Comparison of ENCODE assay signal across 12 mouse cellular contexts in genomic region chr2:75988378-75988777, GRCm38 (mm10). TPM values are rescaled to one million over a fixed set of nuclear protein-coding genes. Genes with fewer than 3 reads are reported as not detected.
DNase-seq lines count a peak whose midpoint lies in the region; ATAC-seq and TF ChIP-seq lines count a peak whose summit lies in the region.
"Had no signal": no experiment of that assay in that cellular context is flagged by ENCODE, and none has a peak within 500 bp of the region (broad histone marks: within the 10 kb centered on the region; RNA-seq: fewer than 3 reads in every experiment).

No protein-coding gene starts in this region.

- peak overlapping the region; percentile 73 for H3K27ac ChIP-seq in forebrain, embryonic 13.5 days
- H3K27ac ChIP-seq in forebrain, embryonic 11.5 days (ENCODE audit: low read depth, low read length) = no peak overlapping the region
- peak overlapping the region; percentile 81 for H3K27ac ChIP-seq in embryonic facial prominence, embryonic 10.5 days (replicated peaks)
- peak overlapping the region; percentile 89 for H3K27ac ChIP-seq in hindbrain, embryonic 16.5 days (ENCODE audit: low read depth, low read length)
- no peak overlapping the region for H3K27ac ChIP-seq in stomach, postnatal 0 days (replicated peaks)

- H3K27me3 ChIP-seq in forebrain, embryonic 13.5 days = no peaks in the 10 kb centered on the region
- H3K27me3 ChIP-seq in forebrain, embryonic 11.5 days (ENCODE audit: control insufficient read depth, insufficient read depth, low read length) = no peaks in the 10 kb centered on the region
- H3K27me3 ChIP-seq in embryonic facial prominence, embryonic 10.5 days (replicated peaks; ENCODE audit: low read depth, poor library complexity, severe bottlenecking) = no peaks in the 10 kb centered on the region
- H3K27me3 ChIP-seq in hindbrain, embryonic 16.5 days (replicated peaks; ENCODE audit: control insufficient read depth, insufficient read depth, low read length) = no peaks in the 10 kb centered on the region
- no peaks in the 10 kb centered on the region for H3K27me3 ChIP-seq in stomach, postnatal 0 days (ENCODE audit: control insufficient read depth, insufficient read depth, low read length)

- no peaks in the 10 kb centered on the region for H3K36me3 ChIP-seq in forebrain, embryonic 13.5 days (ENCODE audit: poor library complexity, severe bottlenecking)
- no peaks in the 10 kb centered on the region for H3K36me3 ChIP-seq in forebrain, embryonic 11.5 days (ENCODE audit: control insufficient read depth, insufficient read depth, low read length)
- H3K36me3 ChIP-seq in embryonic facial prominence, embryonic 10.5 days (replicated peaks) = no peaks in the 10 kb centered on the region
- H3K36me3 ChIP-seq in hindbrain, embryonic 16.5 days (ENCODE audit: control insufficient read depth, insufficient read depth, low read length) = no peaks in the 10 kb centered on the region
- no peaks in the 10 kb centered on the region for H3K36me3 ChIP-seq in stomach, postnatal 0 days (ENCODE audit: control insufficient read depth, insufficient read depth, low read length)

- 74% methylated on average over 4 of the region's 4 CpGs for WGBS in forebrain, embryonic 13.5 days
- WGBS in forebrain, embryonic 11.5 days = 72% methylated on average over 4 of the region's 4 CpGs
- 68% methylated on average over 4 of the region's 4 CpGs for WGBS in embryonic facial prominence, embryonic 10.5 days
- WGBS in hindbrain, embryonic 16.5 days = 9% methylated on average over 4 of the region's 4 CpGs
- WGBS in stomach, postnatal 0 days = 32% methylated on average over 4 of the region's 4 CpGs

- H3K9me3 ChIP-seq in forebrain, embryonic 13.5 days (replicated peaks) = no peaks in the 10 kb centered on the region
- H3K9me3 ChIP-seq in forebrain, embryonic 11.5 days (ENCODE audit: control insufficient read depth, low read length) = no peaks in the 10 kb centered on the region
- no peaks in the 10 kb centered on the region for H3K9me3 ChIP-seq in embryonic facial prominence, embryonic 10.5 days
- no peaks in the 10 kb centered on the region for H3K9me3 ChIP-seq in hindbrain, embryonic 16.5 days (ENCODE audit: control insufficient read depth, low read length)
- no peaks in the 10 kb centered on the region for H3K9me3 ChIP-seq in stomach, postnatal 0 days (ENCODE audit: control insufficient read depth, low read length)

- peak; percentile 34 for ATAC-seq in forebrain, embryonic 13.5 days
- ATAC-seq in forebrain, embryonic 11.5 days (replicated peaks; ENCODE audit: low FRiP score) = no peak
- peak; percentile 55 for ATAC-seq in hindbrain, embryonic 16.5 days
- no peak for ATAC-seq in stomach, postnatal 0 days (ENCODE audit: low FRiP score, low TSS enrichment)

- H3K4me1 ChIP-seq in forebrain, embryonic 13.5 days = peaks cover 40% of the 10 kb centered on the region
- peaks cover 3% of the 10 kb centered on the region; the same call in 1 of the 2 replicates for H3K4me1 ChIP-seq in forebrain, embryonic 11.5 days (replicated peaks; ENCODE audit: control insufficient read depth, insufficient read depth, low read length)
- H3K4me1 ChIP-seq in embryonic facial prominence, embryonic 10.5 days = peaks cover 77% of the 10 kb centered on the region
- peaks cover 10% of the 10 kb centered on the region for H3K4me1 ChIP-seq in hindbrain, embryonic 16.5 days (ENCODE audit: control insufficient read depth, insufficient read depth, low read depth, low read length)
- peaks cover 6% of the 10 kb centered on the region; the same call in 1 of the 2 replicates for H3K4me1 ChIP-seq in stomach, postnatal 0 days (replicated peaks; ENCODE audit: control insufficient read depth, insufficient read depth)

- no peak for TF ChIP-seq EP300 in stomach, postnatal 0 days (optimal IDR thresholded peaks at IDR 0.05)

- no peak for TF ChIP-seq CTCF in stomach, postnatal 0 days (IDR thresholded peaks at IDR 0.05; ENCODE audit: low read depth)

- H3K9ac ChIP-seq in forebrain, embryonic 13.5 days = no peak overlapping the region
- H3K9ac ChIP-seq in forebrain, embryonic 11.5 days (ENCODE audit: low read length) = no peak overlapping the region
- peak overlapping the region; percentile 42; the same call in 1 of the 2 replicates for H3K9ac ChIP-seq in hindbrain, embryonic 16.5 days (ENCODE audit: low read depth, low read length)
- H3K9ac ChIP-seq in stomach, postnatal 0 days (ENCODE audit: low read length) = no peak overlapping the region

- H3K4me3 ChIP-seq in forebrain, embryonic 13.5 days = no peak overlapping the region
- no peak overlapping the region for H3K4me3 ChIP-seq in forebrain, embryonic 11.5 days (ENCODE audit: low read depth, low read length)
- H3K4me3 ChIP-seq in embryonic facial prominence, embryonic 10.5 days = no peak overlapping the region
- no peak overlapping the region for H3K4me3 ChIP-seq in hindbrain, embryonic 16.5 days (ENCODE audit: low read length)
- no peak overlapping the region for H3K4me3 ChIP-seq in stomach, postnatal 0 days (ENCODE audit: low read depth, low read length)

- H3K4me2 ChIP-seq in forebrain, embryonic 13.5 days = 0 out of 2 replicates have a peak overlapping the region, but pooled peaks have one; percentile 5
- H3K4me2 ChIP-seq in forebrain, embryonic 11.5 days (ENCODE audit: low read depth, low read length, severe bottlenecking) = no peak overlapping the region
- peak overlapping the region; percentile 40 for H3K4me2 ChIP-seq in hindbrain, embryonic 16.5 days (ENCODE audit: low read length)
- no peak overlapping the region for H3K4me2 ChIP-seq in stomach, postnatal 0 days (replicated peaks; ENCODE audit: low read depth)

- DNase-seq in forebrain, embryonic 11.5 days (ENCODE audit: low spot score) = no peak
- DNase-seq in embryonic facial prominence, embryonic 10.5 days (ENCODE audit: low spot score) = no peak
- DNase-seq in neural tube, embryonic 10.5 days (ENCODE audit: extremely low spot score, low spot score) = peak; percentile 32
- DNase-seq in stomach, postnatal 0 days (ENCODE audit: low spot score) = no peak
- no peak for DNase-seq in lung, postnatal 4 days
- no peak for DNase-seq in adrenal gland, adult 18-20 months (ENCODE audit: low spot score in 2 of 2)
- DNase-seq: cerebellum, adult 8-10 months; heart, postnatal 36 days; kidney, postnatal 4 days; lung, postnatal 14 days had no signal

RNA-seq across cellular contexts. Expression of gene Ttc30a1, which starts 6.6 kb away (rescaled TPM):
- 8.1 and 8.4 TPM in 2 replicates for polyA plus RNA-seq in forebrain, embryonic 13.5 days (2015; fragmentation: Nextera tagmentation; extraction: Ambion mirVana)
- polyA plus RNA-seq in forebrain, embryonic 11.5 days (2014; fragmentation: Nextera tagmentation; extraction: Ambion mirVana) = 10.6 and 11.2 TPM in 2 replicates
- 11.5 and 11.7 TPM in 2 replicates for polyA plus RNA-seq in embryonic facial prominence, embryonic 10.5 days (2016; fragmentation: Nextera tagmentation; extraction: Ambion mirVana)
- 8.9 and 9.2 TPM in 2 replicates for polyA plus RNA-seq in hindbrain, embryonic 16.5 days (2015; fragmentation: Nextera tagmentation; extraction: Ambion mirVana)
- polyA plus RNA-seq in stomach, postnatal 0 days (2015; fragmentation: Nextera tagmentation; extraction: Ambion mirVana) = 3.3 and 3.8 TPM in 2 replicates
- total RNA-seq in adrenal gland, adult 18-20 months (2021) = 1 to 10 TPM; 2.0 to 2.1 TPM

RNA-seq across cellular contexts. Expression of gene Ttc30a2, which starts 10.4 kb away (rescaled TPM):
- 0.45 and 0.56 TPM in 2 replicates for polyA plus RNA-seq in forebrain, embryonic 13.5 days (2015; fragmentation: Nextera tagmentation; extraction: Ambion mirVana)
- polyA plus RNA-seq in forebrain, embryonic 11.5 days (2014; fragmentation: Nextera tagmentation; extraction: Ambion mirVana) = 0.28 and 0.61 TPM in 2 replicates
- 0.23 and 0.65 TPM in 2 replicates for polyA plus RNA-seq in embryonic facial prominence, embryonic 10.5 days (2016; fragmentation: Nextera tagmentation; extraction: Ambion mirVana)
- 0.77 and 1.1 TPM in 2 replicates for polyA plus RNA-seq in hindbrain, embryonic 16.5 days (2015; fragmentation: Nextera tagmentation; extraction: Ambion mirVana)
- polyA plus RNA-seq in stomach, postnatal 0 days (2015; fragmentation: Nextera tagmentation; extraction: Ambion mirVana) = 0.17 and 0.27 TPM in 2 replicates
- under 1 TPM in 1 of 2 experiments, not detected in 1; 0.45 TPM for total RNA-seq in adrenal gland, adult 18-20 months (2021)

RNA-seq across cellular contexts. Expression of gene Ttc30b, which starts 50.0 kb away (rescaled TPM):
- polyA plus RNA-seq in forebrain, embryonic 13.5 days (2015; fragmentation: Nextera tagmentation; extraction: Ambion mirVana) = 11.3 and 14.1 TPM in 2 replicates
- polyA plus RNA-seq in forebrain, embryonic 11.5 days (2014; fragmentation: Nextera tagmentation; extraction: Ambion mirVana) = 6.7 and 7.2 TPM in 2 replicates
- 6.2 and 7.0 TPM in 2 replicates for polyA plus RNA-seq in embryonic facial prominence, embryonic 10.5 days (2016; fragmentation: Nextera tagmentation; extraction: Ambion mirVana)
- polyA plus RNA-seq in hindbrain, embryonic 16.5 days (2015; fragmentation: Nextera tagmentation; extraction: Ambion mirVana) = 23.0 and 23.3 TPM in 2 replicates
- polyA plus RNA-seq in stomach, postnatal 0 days (2015; fragmentation: Nextera tagmentation; extraction: Ambion mirVana) = 10.3 and 10.6 TPM in 2 replicates
- 10 to 100 TPM; 12.3 to 12.6 TPM for total RNA-seq in adrenal gland, adult 18-20 months (2021)

Comparison
In these comparisons a context has a peak if more than half of its experiments do, and no peak if none do; other contexts are left out.
1. ATAC-seq: peak in forebrain, embryonic 13.5 days (single experiment) and hindbrain, embryonic 16.5 days (single experiment); none in forebrain, embryonic 11.5 days (single experiment) and stomach, postnatal 0 days (single experiment).
2. H3K27ac ChIP-seq: peak in forebrain, embryonic 13.5 days (single experiment), embryonic facial prominence, embryonic 10.5 days (single experiment) and hindbrain, embryonic 16.5 days (single experiment); none in forebrain, embryonic 11.5 days (single experiment) and stomach, postnatal 0 days (single experiment).
3. H3K4me2 ChIP-seq: peak in forebrain, embryonic 13.5 days (single experiment) and hindbrain, embryonic 16.5 days (single experiment); none in forebrain, embryonic 11.5 days (single experiment) and stomach, postnatal 0 days (single experiment).